Comparison of ENCODE assay signal across 24 mouse cellular contexts in genomic region chr9:41268112-41268511, GRCm38 (mm10).
DNase-seq lines count a peak whose midpoint lies in the region; ATAC-seq lines count a peak whose summit lies in the region.
"Had no signal": no experiment of that assay in that cellular context is flagged by ENCODE, and none has a peak within 500 bp of the region (broad histone marks: within the 10 kb centered on the region; RNA-seq: fewer than 3 reads in every experiment).

No protein-coding gene starts in this region.

- intact Hi-C loops in left cerebral cortex, postnatal 4 days (cut with DNase I) = no loop called here
- intact Hi-C loops in left cerebral cortex, postnatal 36 days (cut with DNase I) = no loop called here

- peak; percentile 27 to 45 for DNase-seq in cerebellum, postnatal 14 days
- DNase-seq in left cerebral cortex, postnatal 4 days = peak; percentile 48
- no peak for DNase-seq in left cerebral cortex, postnatal 36 days (ENCODE audit: low spot score in 2 of 2)
- peak; percentile 22 for DNase-seq in A20 (ENCODE audit: low read depth, low spot score)
- DNase-seq in Muller cell, postnatal 12 days (ENCODE audit: inconsistent ontology term) = peak; percentile 22
- DNase-seq: adrenal gland, postnatal 10 days; adrenal gland, postnatal 36 days; cerebellum, adult 11 months; cerebellum, adult 8-10 months; forebrain, postnatal 0 days; gastrocnemius, adult 2 months; gastrocnemius, postnatal 14 days had no signal

- no peak overlapping the region for H3K9ac ChIP-seq in forebrain, embryonic 13.5 days
- H3K9ac ChIP-seq: embryonic facial prominence, embryonic 13.5 days; forebrain, postnatal 0 days; hindbrain, embryonic 13.5 days had no signal

- 44% methylated on average over 3 of the region's 3 CpGs for WGBS in forebrain, embryonic 13.5 days

- no peak overlapping the region for H3K4me2 ChIP-seq in forebrain, embryonic 13.5 days
- H3K4me2 ChIP-seq: embryonic facial prominence, embryonic 13.5 days; heart, embryonic 11.5 days; hindbrain, embryonic 13.5 days had no signal

- H3K36me3 ChIP-seq in forebrain, embryonic 13.5 days (ENCODE audit: poor library complexity, severe bottlenecking) = no peaks in the 10 kb centered on the region
- H3K36me3 ChIP-seq: embryonic facial prominence, embryonic 13.5 days; forebrain, embryonic 10.5 days; hindbrain, embryonic 13.5 days had no signal

- H3K9me3 ChIP-seq in forebrain, embryonic 13.5 days (replicated peaks) = no peaks in the 10 kb centered on the region
- H3K9me3 ChIP-seq: embryonic facial prominence, embryonic 13.5 days; forebrain, embryonic 10.5 days; hindbrain, embryonic 13.5 days had no signal

- H3K4me1 ChIP-seq in forebrain, embryonic 13.5 days = peaks cover 16% of the 10 kb centered on the region

- no peak overlapping the region for H3K27ac ChIP-seq in forebrain, embryonic 13.5 days
- H3K27ac ChIP-seq: embryonic facial prominence, embryonic 13.5 days; forebrain, embryonic 10.5 days; gastrocnemius, adult 2 months; hindbrain, embryonic 13.5 days; hindbrain, postnatal 0 days had no signal

- no peak for ATAC-seq in cerebellum, adult (ENCODE audit: insufficient number of reproducible peaks, low FRiP score, low TSS enrichment)
- no peak for ATAC-seq in forebrain, embryonic 13.5 days
- ATAC-seq: CD4-positive, CD25-positive, alpha-beta regulatory T cell, adult 4 months; forebrain, embryonic 14.5 days; forebrain, postnatal 0 days; hindbrain, postnatal 0 days; inflammation-experienced regulatory T-cells, adult 6 months; intestine, embryonic 16.5 days; Patski had no signal

- H3K4me3 ChIP-seq in forebrain, embryonic 13.5 days = no peak overlapping the region
- H3K4me3 ChIP-seq: embryonic facial prominence, embryonic 13.5 days; forebrain, embryonic 10.5 days; gastrocnemius, adult 2 months; hindbrain, embryonic 13.5 days had no signal

- H3K27me3 ChIP-seq in forebrain, embryonic 13.5 days = no peaks in the 10 kb centered on the region
- H3K27me3 ChIP-seq: embryonic facial prominence, embryonic 13.5 days; hindbrain, embryonic 13.5 days; Patski had no signal

Comparison
In these comparisons a context has a peak if more than half of its experiments do, and no peak if none do; other contexts are left out.
1. DNase-seq: peak in cerebellum, postnatal 14 days (2 of 2), left cerebral cortex, postnatal 4 days (single experiment), A20 (single experiment) and Muller cell, postnatal 12 days (single experiment); none in left cerebral cortex, postnatal 36 days (0 of 2).